Mouse (Mus musculus): ENCODE measurements around the gene Gstt3. TPM values are rescaled to one million over a fixed set of nuclear protein-coding genes. Genes with fewer than 3 reads are reported as not detected.

Gene Gstt3
- total and polyA plus RNA-seq, 3 experiments = 72.3 to 163 (median 109) TPM

- dilution Hi-C loops (cut with MboI; ENCODE audit: extremely low pct_ligation_motif_present, extremely low pct_unique_long_range_greater_than_20kb, low sequenced_read_pairs) = no loop called here
Observed at GRCm38 (mm10) chr10:75776562-75776961, 4.7 kb downstream of the Gstt3 start.

GRCm38 (mm10) chr10:75774587-75774986 is 6.6 kb downstream of the Gstt3 start:
- Histone ChIP-seq H3K4me2 (ENCODE audit: insufficient read depth, low read depth, poor library complexity, severe bottlenecking) (no peak overlapping the region), H3K27me3 (replicated peaks) (no peaks in the 10 kb centered on the region), H3K79me2 (replicated peaks; ENCODE audit: control insufficient read depth, extremely low read depth, insufficient read depth, poor library complexity, severe bottlenecking) (peaks cover 3% of the 10 kb centered on the region; the same call in 1 of the 2 replicates), H3K9me3 (replicated peaks; ENCODE audit: low read length) (no peaks in the 10 kb centered on the region), H3K4me1 (ENCODE audit: control insufficient read depth in 1 of 2, insufficient read depth in 2 of 2) (peaks cover 3 to 49% of the 10 kb centered on the region in 2 experiments; a peak in 2 of 4 replicates), H3K4me3 (replicated peaks in 1 of 3; ENCODE audit: low read depth in 2 of 3, low read length in 2 of 3, poor library complexity in 1 of 3) (no peak overlapping the region), H3K9ac (ENCODE audit: insufficient read depth, low read depth) (no peak overlapping the region), H3K36me3 (replicated peaks in 1 of 2; ENCODE audit: control insufficient read depth in 1 of 2, insufficient read depth in 1 of 2, low read length in 1 of 2) (peaks cover 14 to 57% of the 10 kb centered on the region in 2 experiments), H3K27ac (ENCODE audit: insufficient read depth, low read depth) (no peak overlapping the region)
- DNase-seq (ENCODE audit: extremely low read depth) = no peak
- TF ChIP-seq ZC3H11A (IDR thresholded peaks at IDR 0.05; ENCODE audit: low read depth, low read length) = no peak
- TF ChIP-seq POLR2AphosphoS2 (IDR thresholded peaks at IDR 0.05; ENCODE audit: low read depth, low read length) = no peak
- no peak for TF ChIP-seq SIN3A (IDR thresholded peaks at IDR 0.05; ENCODE audit: low read length)
- dilution Hi-C loops (cut with MboI; ENCODE audit: extremely low pct_ligation_motif_present, extremely low pct_unique_long_range_greater_than_20kb, low sequenced_read_pairs) (no loop called here), in situ Hi-C loops (cut with MboI; ENCODE audit: low pct_ligation_motif_present, low pct_unique_long_range_greater_than_20kb, low sequenced_read_pairs) (no loop called here)

More at GRCm38 (mm10) chr10:75776562-75776961, 4.7 kb downstream of the Gstt3 start:
- H3K9ac ChIP-seq (ENCODE audit: insufficient read depth, low read depth) = no peak overlapping the region
- TF ChIP-seq TCF12 (IDR thresholded peaks at IDR 0.05; ENCODE audit: low read depth, low read length) = no peak
- H3K27me3 ChIP-seq (replicated peaks) = no peaks in the 10 kb centered on the region
- H3K36me3 ChIP-seq (replicated peaks in 1 of 2; ENCODE audit: control insufficient read depth in 1 of 2, insufficient read depth in 1 of 2, low read length in 1 of 2) = peaks cover 7 to 40% of the 10 kb centered on the region in 2 experiments
- no peak overlapping the region for H3K27ac ChIP-seq (ENCODE audit: insufficient read depth, low read depth)
- H3K4me3 ChIP-seq (replicated peaks in 1 of 3; ENCODE audit: low read depth in 2 of 3, low read length in 2 of 3, poor library complexity in 1 of 3) = no peak overlapping the region
- H3K9me3 ChIP-seq (replicated peaks; ENCODE audit: low read length) = no peaks in the 10 kb centered on the region
- peaks cover 6% of the 10 kb centered on the region; the same call in 1 of the 2 replicates for H3K79me2 ChIP-seq (replicated peaks; ENCODE audit: control insufficient read depth, extremely low read depth, insufficient read depth, poor library complexity, severe bottlenecking)
- H3K4me2 ChIP-seq (ENCODE audit: insufficient read depth, low read depth, poor library complexity, severe bottlenecking) = no peak overlapping the region
- peaks cover 3 to 36% of the 10 kb centered on the region in 2 experiments; a peak in 2 of 4 replicates for H3K4me1 ChIP-seq (ENCODE audit: control insufficient read depth in 1 of 2, insufficient read depth in 2 of 2)
- in situ Hi-C loops (cut with MboI; ENCODE audit: low pct_ligation_motif_present, low pct_unique_long_range_greater_than_20kb, low sequenced_read_pairs) = no loop called here
- DNase-seq (ENCODE audit: extremely low read depth) = no peak

- no peaks in the 10 kb centered on the region for H3K9me3 ChIP-seq (replicated peaks; ENCODE audit: low read length)
- TF ChIP-seq USF1 (IDR thresholded peaks at IDR 0.05; ENCODE audit: low read depth, low read length) (no peak), RCOR1 (conservative IDR thresholded peaks at IDR 0.05; ENCODE audit: low read depth, low read length) (no peak), MAX (IDR thresholded peaks at IDR 0.05; ENCODE audit: low read length) (no peak), PAX5 (IDR thresholded peaks at IDR 0.05; ENCODE audit: low read length) (no peak), ZC3H11A (IDR thresholded peaks at IDR 0.05; ENCODE audit: low read depth, low read length) (no peak)
- H3K36me3 ChIP-seq (replicated peaks in 1 of 2; ENCODE audit: control insufficient read depth in 1 of 2, insufficient read depth in 1 of 2, low read length in 1 of 2) = peaks cover 14 to 60% of the 10 kb centered on the region in 2 experiments
- no peak for DNase-seq (ENCODE audit: extremely low read depth)
- H3K9ac ChIP-seq (ENCODE audit: insufficient read depth, low read depth) = no peak overlapping the region
- H3K4me2 ChIP-seq (ENCODE audit: insufficient read depth, low read depth, poor library complexity, severe bottlenecking) = no peak overlapping the region
- no peak overlapping the region for H3K4me3 ChIP-seq (replicated peaks in 1 of 3; ENCODE audit: low read depth in 2 of 3, low read length in 2 of 3, poor library complexity in 1 of 3)
- peaks cover 3% of the 10 kb centered on the region; the same call in 1 of the 2 replicates for H3K79me2 ChIP-seq (replicated peaks; ENCODE audit: control insufficient read depth, extremely low read depth, insufficient read depth, poor library complexity, severe bottlenecking)
- no peak overlapping the region for H3K27ac ChIP-seq (ENCODE audit: insufficient read depth, low read depth)
- peaks cover 3 to 46% of the 10 kb centered on the region in 2 experiments; a peak in 2 of 4 replicates for H3K4me1 ChIP-seq (ENCODE audit: control insufficient read depth in 1 of 2, insufficient read depth in 2 of 2)
- in situ Hi-C loops (cut with MboI; ENCODE audit: low pct_ligation_motif_present, low pct_unique_long_range_greater_than_20kb, low sequenced_read_pairs) (no loop called here), dilution Hi-C loops (cut with MboI; ENCODE audit: extremely low pct_ligation_motif_present, extremely low pct_unique_long_range_greater_than_20kb, low sequenced_read_pairs) (no loop called here)
- H3K27me3 ChIP-seq (replicated peaks) = no peaks in the 10 kb centered on the region
Observed at GRCm38 (mm10) chr10:75774102-75774501, 7.1 kb downstream of the Gstt3 start.
